Mouse (Mus musculus) heart, adult 2 months (tissue): ENCODE measurements around the gene Tnip1. TPM values are rescaled to one million over a fixed set of nuclear protein-coding genes. Genes with fewer than 3 reads are reported as not detected.
A peak's percentile ranks its signal among the peaks of the same experiment; 100 is the strongest.

ENCODE experiments used
- DNase-seq, 2 experiments: peaks; one replicate each; pipeline ENCODE4 v3.0.0; 2021
- H3K27ac ChIP-seq: fragments of 200-600 bp; 2 replicates; pipeline ENCODE4 v1.8.1; 2022
- H3K27me3 ChIP-seq: fragments of 200-500 bp; 2 replicates; pipeline ENCODE4 v1.6.1; 2012; ENCODE audit warnings: mild to moderate bottlenecking, low read length, inconsistent platforms, mixed read lengths; ENCODE audit not compliant: control insufficient read depth, insufficient read depth
- H3K36me3 ChIP-seq: fragments of 200-500 bp; 2 replicates; pipeline ENCODE4 v1.6.1; 2012; ENCODE audit warnings: low read length, inconsistent platforms; ENCODE audit not compliant: control insufficient read depth, insufficient read depth
- H3K4me1 ChIP-seq: fragments of 200-500 bp; 2 replicates; pipeline ENCODE4 v1.6.1; 2011; ENCODE audit warnings: low read length; ENCODE audit not compliant: control insufficient read depth, insufficient read depth
- H3K4me3 ChIP-seq: fragments of 200-600 bp; 2 replicates; pipeline ENCODE4 v1.8.1; 2022
- H3K79me2 ChIP-seq: fragments of 200-500 bp; replicated peaks from 2 replicates; pipeline ENCODE4 v1.6.1; 2012; ENCODE audit warnings: mild to moderate bottlenecking, inconsistent platforms, low read length, moderate library complexity, mixed read lengths; ENCODE audit not compliant: control insufficient read depth, insufficient read depth
- H3K9ac ChIP-seq: fragments of 200-500 bp; 2 replicates; pipeline ENCODE4 v1.6.1; 2012; ENCODE audit warnings: low read depth, mild to moderate bottlenecking, control low read depth, inconsistent platforms, low read length, mixed read lengths
- CTCF ChIP-seq: fragments of 200-600 bp; IDR thresholded peaks from 2 replicates; pipeline ENCODE4 v1.8.1; 2022; ENCODE audit warnings: antibody characterized with exemption, mild to moderate bottlenecking, moderate library complexity
- EP300 ChIP-seq: fragments of 200-500 bp; IDR thresholded peaks from 2 replicates; pipeline ENCODE4 v1.6.1; 2011; ENCODE audit warnings: low read depth, low read length, control low read depth; ENCODE audit not compliant: insufficient read depth
- POLR2A ChIP-seq: fragments of 200-500 bp; IDR thresholded peaks from 2 replicates; pipeline ENCODE4 v1.6.1; 2011; ENCODE audit warnings: mild to moderate bottlenecking, low read depth, low read length, control low read depth; ENCODE audit not compliant: insufficient read depth
- WGBS: fragments of 180-500 bp; shearing (Covaris S2); methylation state at CpG from one replicate; pipeline ENCODE4 v1.1.7; 2018; 5-methylcytosine and 5-hydroxymethylcytosine counted together
- intact Hi-C: fragments of 180-260 bp; cut with DNase I; formaldehyde crosslinking; loops from one replicate; pipeline ENCODE4 v1.15.1; 2025
- polyA plus RNA-seq: library from polyadenylated mRNA; depleted of rRNA; stranded (reverse); fragments of >200 nt; gene quantifications from 2 replicates; pipeline ENCODE4 v1.2.3, GENCODE M21; 2012
- total RNA-seq, 2 experiments: library from RNA; stranded (reverse); gene quantifications; 2 replicates each; pipeline ENCODE4 v1.2.3; 2021

The Tnip1 gene
- total and polyA plus RNA-seq, 3 experiments, result 25.9 to 34.4 (median 31.9) TPM

- Histone ChIP-seq H3K4me3 (no peak overlapping the region), H3K79me2 (no peaks in the 10 kb centered on the region), H3K9ac (no peak overlapping the region), H3K27me3 (no peaks in the 10 kb centered on the region), H3K4me1 (0 out of 2 replicates have a peak, but pooled peaks cover 2% of the 10 kb centered on the region), H3K27ac (no peak overlapping the region), H3K36me3 (no peaks in the 10 kb centered on the region)
- 67% methylated on average over 4 of the region's 4 CpGs for WGBS
- TF ChIP-seq CTCF (no peak), EP300 (no peak), POLR2A (no peak)
- no peak for DNase-seq
- intact Hi-C loops, result loop anchor here (1.0 to 5.0 kb wide), 3 partner anchors 53 to 282 kb away; no protein-coding TSS in a partner anchor
Observed at GRCm38 (mm10) chr11:54984581-54984980, 21.9 kb upstream of the Tnip1 start.

GRCm38 (mm10) chr11:54984085-54984484, 21.4 kb upstream of the Tnip1 start:
- H3K79me2 ChIP-seq, result no peaks in the 10 kb centered on the region
- under 1% methylated on average over 6 of the region's 6 CpGs for WGBS
- no peaks in the 10 kb centered on the region for H3K27me3 ChIP-seq
- intact Hi-C loops, result loop anchor here (1.0 to 5.0 kb wide), 3 partner anchors 53 to 282 kb away; no protein-coding TSS in a partner anchor
- H3K4me3 ChIP-seq, result no peak overlapping the region
- H3K27ac ChIP-seq, result no peak overlapping the region
- H3K4me1 ChIP-seq, result 0 out of 2 replicates have a peak, but pooled peaks cover 2% of the 10 kb centered on the region
- H3K9ac ChIP-seq, result no peak overlapping the region
- TF ChIP-seq EP300, result no peak
- peak; percentile 97 for TF ChIP-seq CTCF
- no peaks in the 10 kb centered on the region for H3K36me3 ChIP-seq
- DNase-seq, result peak; percentile 55 to 78

GRCm38 (mm10) chr11:54982520-54982919, 19.8 kb upstream of the Tnip1 start:
- intact Hi-C loops, result loop anchor here (5.0 kb wide), 1 partner anchor 280 kb away; no protein-coding TSS in a partner anchor
- H3K27ac ChIP-seq, result no peak overlapping the region
- no peaks in the 10 kb centered on the region for H3K79me2 ChIP-seq
- no peak for DNase-seq
- peaks cover 2% of the 10 kb centered on the region; the same call in 1 of the 2 replicates for H3K4me1 ChIP-seq
- H3K27me3 ChIP-seq, result no peaks in the 10 kb centered on the region
- peak; percentile 45 for TF ChIP-seq CTCF
- no peak for TF ChIP-seq EP300
- WGBS, result 89% methylated on average over 6 of the region's 6 CpGs
- peaks cover 4% of the 10 kb centered on the region; the same call in 1 of the 2 replicates for H3K36me3 ChIP-seq
- H3K4me3 ChIP-seq, result no peak overlapping the region
- no peak overlapping the region for H3K9ac ChIP-seq

GRCm38 (mm10) chr11:54981630-54982029, 18.9 kb upstream of the Tnip1 start:
- Histone ChIP-seq H3K36me3 (peaks cover 4% of the 10 kb centered on the region; the same call in 1 of the 2 replicates), H3K9ac (no peak overlapping the region), H3K27me3 (no peaks in the 10 kb centered on the region), H3K79me2 (no peaks in the 10 kb centered on the region), H3K4me3 (no peak overlapping the region), H3K27ac (no peak overlapping the region), H3K4me1 (peaks cover 2% of the 10 kb centered on the region; the same call in 1 of the 2 replicates)
- DNase-seq, result no peak
- intact Hi-C loops, result loop anchor here (5.0 kb wide), 1 partner anchor 279 kb away; no protein-coding TSS in a partner anchor
- TF ChIP-seq CTCF, result no peak
- TF ChIP-seq EP300, result no peak
- TF ChIP-seq POLR2A, result no peak
- WGBS, result 93% methylated on average over 4 of the region's 4 CpGs

GRCm38 (mm10) chr11:54977385-54977937, 14.7 kb upstream of the Tnip1 start:
- H3K27ac ChIP-seq, result no peak overlapping the region

GRCm38 (mm10) chr11:54976351-54976750, 13.6 kb upstream of the Tnip1 start:
- no peaks in the 10 kb centered on the region for H3K27me3 ChIP-seq
- 90% methylated on average over 2 of the region's 2 CpGs for WGBS
- peaks cover 4% of the 10 kb centered on the region; the same call in 1 of the 2 replicates for H3K36me3 ChIP-seq
- H3K9ac ChIP-seq, result no peak overlapping the region
- DNase-seq, result no peak
- intact Hi-C loops, result no loop called here
- peaks cover 5% of the 10 kb centered on the region for H3K4me1 ChIP-seq
- H3K79me2 ChIP-seq, result no peaks in the 10 kb centered on the region
- TF ChIP-seq EP300 (no peak), POLR2A (no peak), CTCF (no peak)
- no peak overlapping the region for H3K4me3 ChIP-seq
- H3K27ac ChIP-seq, result no peak overlapping the region

More at GRCm38 (mm10) chr11:54977385-54977937, 14.7 kb upstream of the Tnip1 start:
- DNase-seq, result no peak
- Histone ChIP-seq H3K79me2 (no peaks in the 10 kb centered on the region), H3K27me3 (no peaks in the 10 kb centered on the region), H3K4me3 (no peak overlapping the region), H3K4me1 (peaks cover 5% of the 10 kb centered on the region), H3K9ac (no peak overlapping the region), H3K36me3 (peaks cover 4% of the 10 kb centered on the region; the same call in 1 of the 2 replicates)
- WGBS, result 61% methylated on average over 6 of the region's 6 CpGs
- no peak for TF ChIP-seq POLR2A
- TF ChIP-seq EP300, result no peak
- no peak for TF ChIP-seq CTCF
- intact Hi-C loops, result no loop called here
